Mouse (Mus musculus) kidney, postnatal 0 days (tissue): ENCODE results near the gene Serpine1. TPM values are rescaled to one million over a fixed set of nuclear protein-coding genes. Genes with fewer than 3 reads are reported as not detected.

Experiments used
- ATAC-seq: fragments of 200-750 bp; cut with Nextera tagmentation; replicated peaks from 2 replicates; pipeline ENCODE4 v1.8.0; 2017; ENCODE audit warnings: low read depth, moderate number of reproducible peaks, moderate TSS enrichment, moderate library complexity; ENCODE audit not compliant: low FRiP score
- DNase-seq: peaks from one replicate; pipeline ENCODE4 v3.0.0-alpha.2; 2016; ENCODE audit warnings: low spot score
- H3K27ac ChIP-seq: fragments of 300-500 bp; sonication (generic); 2 replicates; pipeline ENCODE4 v1.5.1; 2014; ENCODE audit warnings: mild to moderate bottlenecking
- H3K27me3 ChIP-seq: fragments of 300-500 bp; sonication (generic); 2 replicates; pipeline ENCODE4 v1.6.1; 2014; ENCODE audit warnings: low read length, mixed read lengths; ENCODE audit not compliant: insufficient read depth
- H3K36me3 ChIP-seq: fragments of 300-500 bp; sonication (generic); 2 replicates; pipeline ENCODE4 v1.6.1; 2014; ENCODE audit warnings: low read length, mixed read lengths; ENCODE audit not compliant: insufficient read depth
- H3K4me1 ChIP-seq: fragments of 300-500 bp; sonication (generic); replicated peaks from 2 replicates; pipeline ENCODE4 v1.6.1; 2014; ENCODE audit warnings: antibody characterized with exemption, low read length, mixed read lengths; ENCODE audit not compliant: insufficient read depth
- H3K4me2 ChIP-seq: fragments of 300-500 bp; sonication (generic); 2 replicates; pipeline ENCODE4 v1.6.1; 2014; ENCODE audit warnings: mild to moderate bottlenecking, low read length, moderate library complexity, mixed read lengths
- H3K4me3 ChIP-seq: fragments of 300-500 bp; sonication (generic); replicated peaks from 2 replicates; pipeline ENCODE4 v1.5.1; 2014; ENCODE audit warnings: low read depth, low read length
- H3K9ac ChIP-seq: fragments of 300-500 bp; sonication (generic); 2 replicates; pipeline ENCODE4 v1.6.1; 2014; ENCODE audit warnings: low read depth, low read length
- H3K9me3 ChIP-seq: fragments of 300-500 bp; sonication (generic); replicated peaks from 2 replicates; pipeline ENCODE4 v1.6.1; 2016; ENCODE audit warnings: low read length, inconsistent platforms, mixed read lengths
- CTCF ChIP-seq: IDR thresholded peaks from 2 replicates; pipeline ENCODE4 v1.5.1; 2016; ENCODE audit warnings: antibody characterized with exemption, low read depth, mild to moderate bottlenecking, moderate library complexity
- WGBS: fragments of 180-500 bp; shearing (Covaris S2); extraction: QIAGEN DNeasy Blood & Tissue Kit; methylation state at CpG from one replicate; pipeline ENCODE4 v1.1.7; 2014; 5-methylcytosine and 5-hydroxymethylcytosine counted together
- polyA plus RNA-seq: library from polyadenylated mRNA; unstranded; fragments of >200 nt; fragmentation: Nextera tagmentation; extraction: Ambion mirVana; gene quantifications from 2 replicates; pipeline ENCODE4 v1.2.1, GENCODE M21; 2015

Gene Serpine1
- polyA plus RNA-seq, 1 experiment from 2014 or later, result 0.05 TPM

GRCm38 (mm10) chr5:137065923-137066322, 6.1 kb downstream of the Serpine1 start:
- H3K9ac ChIP-seq, result no peak overlapping the region
- H3K36me3 ChIP-seq, result no peaks in the 10 kb centered on the region
- H3K9me3 ChIP-seq, result no peaks in the 10 kb centered on the region
- no peak overlapping the region for H3K27ac ChIP-seq
- WGBS, result 73% methylated on average over 8 of the region's 8 CpGs
- H3K4me3 ChIP-seq, result no peak overlapping the region
- H3K4me1 ChIP-seq, result no peaks in the 10 kb centered on the region
- no peak for ATAC-seq
- no peaks in the 10 kb centered on the region for H3K27me3 ChIP-seq
- TF ChIP-seq CTCF, result no peak; the same call in 1 of the 2 replicates
- no peak for DNase-seq
- H3K4me2 ChIP-seq, result no peak overlapping the region

- H3K9me3 ChIP-seq, result no peaks in the 10 kb centered on the region
- no peak for DNase-seq
- no peaks in the 10 kb centered on the region for H3K27me3 ChIP-seq
- no peak overlapping the region for H3K4me3 ChIP-seq
- H3K36me3 ChIP-seq, result no peaks in the 10 kb centered on the region
- TF ChIP-seq CTCF, result no peak
- H3K27ac ChIP-seq, result no peak overlapping the region
- H3K4me2 ChIP-seq, result no peak overlapping the region
- 60% methylated on average over 6 of the region's 6 CpGs for WGBS
- H3K4me1 ChIP-seq, result no peaks in the 10 kb centered on the region
- no peak overlapping the region for H3K9ac ChIP-seq
- no peak for ATAC-seq
These were observed 6.6 kb downstream of the Serpine1 start for GRCm38 (mm10) chr5:137065454-137065853.

- Histone ChIP-seq H3K4me1 (no peaks in the 10 kb centered on the region), H3K9me3 (no peaks in the 10 kb centered on the region), H3K4me3 (no peak overlapping the region), H3K9ac (no peak overlapping the region), H3K27ac (no peak overlapping the region), H3K27me3 (no peaks in the 10 kb centered on the region), H3K4me2 (no peak overlapping the region), H3K36me3 (no peaks in the 10 kb centered on the region)
- no peak for ATAC-seq
- no peak for TF ChIP-seq CTCF
- WGBS, result 79% methylated on average over 5 of the region's 5 CpGs
- DNase-seq, result no peak
These were observed 9.5 kb downstream of the Serpine1 start for GRCm38 (mm10) chr5:137062601-137063000.

- no peaks in the 10 kb centered on the region for H3K4me1 ChIP-seq
These were observed 10.1 kb downstream of the Serpine1 start for GRCm38 (mm10) chr5:137061809-137062481.

GRCm38 (mm10) chr5:137054873-137055272, 17.2 kb downstream of the Serpine1 start:
- 83% methylated on average over 5 of the region's 5 CpGs for WGBS
- Histone ChIP-seq H3K36me3 (no peaks in the 10 kb centered on the region), H3K27me3 (no peaks in the 10 kb centered on the region), H3K4me2 (no peak overlapping the region), H3K27ac (no peak overlapping the region), H3K9ac (no peak overlapping the region), H3K4me3 (no peak overlapping the region), H3K9me3 (no peaks in the 10 kb centered on the region), H3K4me1 (no peaks in the 10 kb centered on the region)
- no peak for DNase-seq
- no peak for ATAC-seq
- no peak for TF ChIP-seq CTCF

More at GRCm38 (mm10) chr5:137061809-137062481, 10.1 kb downstream of the Serpine1 start:
- Histone ChIP-seq H3K9ac (no peak overlapping the region), H3K9me3 (no peaks in the 10 kb centered on the region), H3K4me2 (no peak overlapping the region), H3K36me3 (no peaks in the 10 kb centered on the region), H3K27me3 (no peaks in the 10 kb centered on the region), H3K27ac (no peak overlapping the region), H3K4me3 (no peak overlapping the region)
- peak; percentile 42 for DNase-seq
- 22% methylated on average over 10 of the region's 12 CpGs for WGBS
- 0 out of 2 replicates have a peak, but pooled peaks have one; percentile 36 for ATAC-seq
- TF ChIP-seq CTCF, result peak; percentile 54

- Histone ChIP-seq H3K9me3 (no peaks in the 10 kb centered on the region), H3K27me3 (no peaks in the 10 kb centered on the region), H3K36me3 (no peaks in the 10 kb centered on the region), H3K9ac (no peak overlapping the region), H3K4me2 (no peak overlapping the region), H3K4me1 (no peaks in the 10 kb centered on the region), H3K27ac (no peak overlapping the region), H3K4me3 (no peak overlapping the region)
- no peak for TF ChIP-seq CTCF
- DNase-seq (no peak), ATAC-seq (no peak)
- 79% methylated on average over 7 of the region's 7 CpGs for WGBS
These were observed 17.8 kb downstream of the Serpine1 start for GRCm38 (mm10) chr5:137054299-137054698.
